Mouse (Mus musculus): ENCODE measurements around the gene Endou.

Gene Endou

DNA sequence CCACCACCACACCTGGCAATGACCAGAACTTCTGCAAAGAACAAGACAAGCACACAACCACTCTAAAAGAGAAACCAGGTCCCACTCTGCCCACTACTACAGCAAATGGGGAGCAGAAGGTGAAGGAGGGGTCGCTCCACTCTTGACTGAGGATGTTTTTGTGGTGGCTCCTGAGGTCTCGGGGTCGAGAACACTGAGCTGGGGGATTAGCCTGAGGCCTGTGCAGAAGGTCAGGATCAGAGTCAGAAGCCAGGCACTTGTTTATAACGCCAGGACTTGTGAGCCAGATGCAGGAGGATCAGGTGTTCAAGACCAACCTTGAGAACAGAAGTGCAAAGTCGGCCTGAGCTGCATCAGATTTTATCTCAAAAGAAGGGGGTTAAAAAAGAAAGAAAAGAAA lies 3.6 kb downstream of the Endou start:
- no peak for DNase-seq (ENCODE audit: low spot score in 2 of 2)

GRCm38 (mm10) chr15:97727048-97727447 lies 4.1 kb downstream of the Endou start:
- DNase-seq (ENCODE audit: low spot score in 2 of 2) = no peak

- no peak for DNase-seq (ENCODE audit: low spot score in 2 of 2)
Measured at GRCm38 (mm10) chr15:97726310-97726709, 4.8 kb downstream of the Endou start.

GRCm38 (mm10) chr15:97725198-97725785 lies 5.8 kb downstream of the Endou start:
- no peak for DNase-seq (ENCODE audit: low spot score in 2 of 2)

DNA sequence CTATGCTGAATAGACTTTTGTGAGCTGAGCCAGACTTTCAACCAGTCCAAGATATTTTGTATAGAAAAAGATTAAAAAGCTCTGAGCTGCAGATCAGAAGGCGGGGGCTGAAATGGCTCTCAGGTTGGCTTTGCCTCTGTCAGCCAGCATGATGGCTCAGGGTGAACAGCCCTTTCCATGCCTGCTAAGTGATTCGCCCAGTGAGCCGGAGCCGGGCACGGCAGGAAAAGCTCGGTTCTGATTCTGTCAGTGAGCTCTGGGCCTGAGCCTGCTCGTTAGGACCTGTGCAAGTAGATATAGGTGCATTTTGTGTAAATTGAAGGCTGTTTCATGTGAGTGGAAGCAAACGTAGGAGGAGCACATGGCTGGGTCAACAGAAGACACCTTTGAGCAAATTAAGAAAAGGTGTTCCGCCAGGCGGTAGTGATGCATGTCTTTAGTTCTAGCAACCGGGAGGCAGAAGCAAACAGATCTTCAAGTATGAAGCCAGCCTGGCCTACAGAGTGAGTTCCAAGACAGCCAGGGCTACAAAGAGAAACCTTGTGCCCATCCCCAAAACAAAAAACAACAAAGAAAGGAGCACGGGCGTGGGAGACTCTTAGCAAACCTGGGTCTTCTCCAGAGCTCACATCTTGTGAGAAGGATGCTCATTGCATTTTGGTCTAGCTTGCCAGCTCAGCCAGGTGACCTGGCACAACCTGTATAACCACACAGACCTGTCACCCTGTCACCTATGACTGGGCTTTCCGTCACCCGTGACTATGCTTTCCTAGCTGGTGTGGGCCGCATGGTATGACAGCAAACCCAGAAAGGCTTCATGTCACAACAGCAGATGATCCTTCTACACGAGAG lies 6.6 kb downstream of the Endou start:
- DNase-seq (ENCODE audit: low spot score in 2 of 2) = no peak

- DNase-seq (ENCODE audit: low spot score in 2 of 2) = no peak
Measured at GRCm38 (mm10) chr15:97723536-97724345, 7.4 kb downstream of the Endou start.

DNA sequence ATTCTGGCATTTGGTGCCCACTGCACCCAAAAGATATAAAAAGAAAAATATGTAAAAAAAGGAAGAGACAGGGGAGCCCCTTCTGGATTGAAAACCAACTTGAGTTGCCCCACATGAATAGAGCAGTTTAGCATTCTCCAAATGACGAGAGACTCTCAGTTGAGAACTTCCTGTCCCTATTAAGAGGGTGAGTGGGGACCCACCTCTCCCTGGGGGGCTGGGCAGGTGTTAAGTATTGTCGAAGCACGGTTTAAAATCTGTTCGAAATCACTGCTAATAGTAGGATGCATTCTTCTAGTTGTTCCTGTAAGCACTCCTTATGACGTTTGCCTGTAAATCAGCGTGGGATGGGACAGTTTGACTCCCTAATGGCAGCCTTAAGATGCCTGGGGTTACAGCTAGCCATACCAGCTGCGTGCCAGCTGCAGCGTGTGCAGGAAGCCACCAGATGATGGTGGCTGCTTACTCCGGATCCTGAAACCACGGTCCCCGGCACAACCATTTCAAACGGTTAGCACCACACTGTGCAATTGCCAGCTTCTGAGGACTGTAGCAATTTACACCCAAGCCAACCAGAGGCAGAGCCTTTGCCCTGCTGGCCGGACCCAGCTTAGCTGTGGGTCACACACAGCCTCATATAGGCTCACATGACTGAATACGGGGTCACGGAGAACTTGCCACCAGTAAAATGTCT lies 10.0 kb downstream of the Endou start:
- no peak for DNase-seq (ENCODE audit: low spot score in 2 of 2)

DNA sequence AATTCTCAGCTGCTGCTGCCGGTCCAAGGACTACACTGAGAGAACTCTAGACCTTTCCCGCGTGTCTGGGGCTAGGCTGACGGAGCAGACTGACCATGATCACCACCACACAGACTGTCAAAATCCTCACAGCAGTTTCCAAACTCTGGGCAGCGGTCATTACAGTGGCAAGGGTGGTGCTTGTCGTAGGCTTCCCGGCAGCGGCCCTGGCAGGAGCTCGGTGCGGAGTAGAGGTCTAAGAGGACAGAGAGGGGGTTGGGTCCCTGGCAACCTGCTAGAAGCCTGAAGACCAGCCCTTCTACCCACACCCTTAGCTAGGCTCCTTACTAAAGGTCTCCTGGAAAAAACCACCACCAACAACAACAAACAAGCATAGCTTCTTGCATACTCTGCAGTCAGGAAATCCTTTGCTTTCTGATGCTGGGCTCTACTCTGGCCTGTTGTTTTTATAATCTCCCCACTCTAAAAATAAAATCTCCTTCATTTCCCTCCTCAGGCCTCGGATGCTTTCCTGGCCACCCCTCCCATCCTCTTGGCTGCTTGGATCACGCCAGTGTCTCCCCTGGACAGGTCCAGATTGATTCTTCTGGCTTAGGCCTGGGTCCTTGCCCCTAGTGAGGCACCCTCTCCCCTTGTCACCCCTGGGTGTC lies 11.0 kb downstream of the Endou start:
- DNase-seq (ENCODE audit: low spot score in 2 of 2) = no peak

- DNase-seq (ENCODE audit: low spot score in 2 of 2) = no peak
Measured at GRCm38 (mm10) chr15:97719494-97719893, 11.6 kb downstream of the Endou start.

DNA sequence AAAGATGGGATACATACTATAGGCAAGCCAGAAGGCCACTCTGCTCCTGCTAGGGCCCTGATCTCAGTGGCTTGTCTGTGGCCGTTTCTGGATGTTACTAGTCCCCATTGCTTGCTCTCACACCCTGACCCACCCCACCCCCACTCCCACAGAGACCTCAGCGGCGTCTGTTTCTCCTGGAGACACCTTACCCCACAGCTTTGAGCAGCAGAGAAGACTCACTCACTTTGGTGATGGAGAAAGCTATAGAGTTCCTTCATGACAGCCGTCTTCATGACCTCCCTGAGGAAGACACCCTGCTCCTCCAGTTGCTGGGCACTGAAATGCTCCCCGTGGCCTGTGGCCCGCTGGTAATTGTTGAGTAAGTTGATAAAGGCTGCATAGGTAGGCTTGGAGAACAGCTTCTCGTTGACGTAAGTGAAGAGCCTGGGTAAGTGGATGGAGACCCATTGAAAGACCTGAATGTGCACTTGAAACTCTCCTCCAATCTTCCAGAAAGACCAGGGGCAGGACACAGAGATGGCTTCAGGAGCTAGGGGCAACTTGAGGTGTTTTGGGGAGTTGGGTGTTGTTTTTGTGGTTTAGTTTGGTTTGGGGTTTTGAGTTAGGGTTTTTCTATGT lies 12.5 kb downstream of the Endou start:
- no peak for DNase-seq (ENCODE audit: low spot score in 2 of 2)

DNA sequence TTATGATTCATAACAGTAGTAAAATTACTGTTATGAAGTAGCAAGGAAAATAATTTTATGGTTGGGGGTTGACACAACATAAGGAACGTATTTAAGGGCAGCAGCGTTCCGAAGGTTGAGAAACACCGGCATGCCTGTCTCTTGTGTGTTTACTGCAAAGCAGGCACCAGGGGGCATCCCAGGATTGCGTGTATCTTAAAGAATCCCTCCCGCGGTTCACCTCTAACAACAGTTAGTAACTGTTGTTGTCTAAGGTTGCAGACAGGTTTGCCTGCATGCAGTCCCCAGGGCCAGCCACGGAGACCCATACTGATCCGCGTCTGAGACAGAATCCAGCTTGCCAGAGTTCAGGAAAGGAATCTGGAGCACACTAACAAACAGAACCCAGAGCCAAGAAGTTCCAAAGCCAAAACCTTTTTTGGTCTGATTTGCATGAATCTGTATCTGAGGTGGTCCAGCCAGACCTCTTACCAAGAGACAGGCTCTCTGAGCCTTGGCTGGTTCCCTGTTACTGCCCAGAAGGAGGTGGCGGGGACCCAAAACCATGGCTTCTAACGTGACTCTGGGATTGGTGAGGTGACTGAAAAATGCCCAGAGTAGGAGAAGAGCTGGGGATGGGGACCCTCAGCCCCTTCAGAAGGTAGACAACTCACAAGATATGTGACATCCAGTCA lies 13.1 kb downstream of the Endou start:
- peak; percentile 58 to 68 for DNase-seq (ENCODE audit: low spot score in 2 of 2)

GRCm38 (mm10) chr15:97716782-97717181 lies 14.4 kb downstream of the Endou start:
- no peak for DNase-seq (ENCODE audit: low spot score in 2 of 2)

DNA sequence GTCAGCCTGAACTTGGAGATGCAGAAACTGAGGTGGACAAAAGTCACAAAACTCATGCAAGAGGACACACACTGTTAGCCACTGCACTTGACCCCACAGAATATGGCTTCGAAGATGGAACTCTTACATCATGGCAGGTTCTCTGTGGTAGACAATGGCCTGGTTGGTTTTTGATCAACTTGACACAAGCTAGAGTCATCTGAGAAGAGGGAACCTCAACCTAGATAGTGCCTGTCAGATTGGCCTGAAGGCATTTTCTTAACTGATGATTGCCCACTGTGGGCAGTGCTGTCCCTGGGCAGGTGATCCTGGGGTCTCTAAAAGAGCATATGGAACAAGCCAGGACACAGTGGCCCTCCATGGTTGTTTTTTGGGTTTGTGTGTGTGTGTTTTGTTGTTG lies 15.4 kb downstream of the Endou start:
- DNase-seq (ENCODE audit: low spot score in 2 of 2) = no peak

DNA sequence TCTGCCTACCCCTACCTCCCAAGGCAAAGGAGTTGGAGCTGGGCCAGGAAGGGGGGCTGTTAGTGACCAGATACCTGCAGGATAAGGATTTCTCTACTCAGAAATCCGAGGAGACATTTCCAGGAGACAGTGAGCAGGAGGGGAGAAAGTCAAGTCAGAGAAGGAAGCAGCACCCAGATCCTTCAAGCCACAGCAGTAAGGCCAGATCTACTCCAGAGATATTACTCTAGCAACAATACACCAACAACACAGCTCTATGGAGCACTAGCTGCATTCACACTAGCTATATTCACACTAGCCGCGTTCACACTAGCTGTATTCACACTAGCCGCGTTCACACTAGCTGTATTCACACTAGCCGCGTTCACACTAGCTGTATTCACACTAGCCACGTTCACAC lies 16.1 kb downstream of the Endou start:
- no peak for DNase-seq (ENCODE audit: low spot score in 2 of 2)

GRCm38 (mm10) chr15:97712546-97712945 lies 18.6 kb downstream of the Endou start:
- DNase-seq (ENCODE audit: low spot score in 2 of 2) = no peak

DNA sequence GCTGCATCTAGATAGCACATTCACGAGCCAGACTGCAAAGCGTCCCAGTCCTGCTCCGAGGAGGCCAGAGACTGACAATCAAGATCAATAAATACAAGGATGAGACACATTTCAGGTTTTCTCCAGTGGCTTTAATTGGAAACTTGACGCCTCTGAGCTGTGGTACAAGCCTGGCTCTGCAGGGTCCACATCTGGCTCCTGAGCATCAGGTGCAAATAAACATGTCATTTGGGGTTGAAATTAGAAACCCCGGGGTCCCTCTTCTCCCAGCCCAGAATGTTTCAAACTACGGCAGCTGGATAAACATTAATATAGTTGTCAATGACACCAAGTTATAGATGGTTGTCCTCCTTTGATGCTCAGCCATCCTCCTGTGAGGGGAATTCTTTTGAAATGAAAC lies 20.2 kb downstream of the Endou start:
- no peak for DNase-seq (ENCODE audit: low spot score in 2 of 2)

- DNase-seq (ENCODE audit: low spot score in 2 of 2) = peak; percentile 78 to 85
Measured at GRCm38 (mm10) chr15:97705211-97706050, 25.7 kb downstream of the Endou start, which contains the start of gene Rpap3. Gene Rpap3 (minus strand): TSS chr15:97705825.

DNA sequence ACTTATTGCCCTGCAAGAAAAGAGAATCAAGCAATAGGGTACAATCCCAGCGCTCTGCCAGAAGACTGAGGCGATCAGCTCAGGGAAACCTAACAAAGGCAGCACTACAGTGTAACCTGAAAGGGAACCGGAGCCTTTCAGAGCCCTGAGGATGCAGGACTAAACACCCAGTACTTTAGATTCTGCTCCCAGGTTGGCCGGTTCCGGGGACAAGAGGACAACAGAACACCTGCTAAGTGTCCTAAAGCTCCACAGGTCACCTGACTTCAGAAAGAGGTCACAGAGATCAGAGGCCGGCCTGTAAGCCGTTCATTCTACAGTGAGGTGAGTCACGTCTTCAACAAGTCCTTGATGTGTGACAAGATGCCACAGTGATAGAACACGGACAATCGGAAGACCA lies 34.5 kb downstream of the Endou start:
- DNase-seq (ENCODE audit: low spot score in 2 of 2) = no peak

GRCm38 (mm10) chr15:97693411-97693810 lies 37.7 kb downstream of the Endou start:
- DNase-seq (ENCODE audit: low spot score in 2 of 2) = no peak
